In genomic region chr9:103922356-103922755, GRCm38 (mm10) we compare ENCODE assay signal across 16 mouse cellular contexts.
"Had no signal": no experiment of that assay in that cellular context is flagged by ENCODE, and none has a peak within 500 bp of the region (broad histone marks: within the 10 kb centered on the region; RNA-seq: fewer than 3 reads in every experiment).

No protein-coding gene starts in this region.

- H3K27me3 ChIP-seq: neural tube, embryonic 13.5 days; neural tube, embryonic 15.5 days; stomach, embryonic 15.5 days had no signal

- H3K27ac ChIP-seq: neural tube, embryonic 13.5 days; neural tube, embryonic 15.5 days; stomach, embryonic 15.5 days; stomach, postnatal 0 days had no signal

- H3K4me3 ChIP-seq: neural tube, embryonic 13.5 days; neural tube, embryonic 15.5 days; stomach, embryonic 15.5 days had no signal

- H3K4me2 ChIP-seq: neural tube, embryonic 13.5 days; neural tube, embryonic 15.5 days; stomach, embryonic 15.5 days had no signal

- H3K9me3 ChIP-seq: neural tube, embryonic 13.5 days; neural tube, embryonic 15.5 days; stomach, embryonic 15.5 days had no signal

- DNase-seq: retina, postnatal 1 day; right cerebral cortex, adult 18-20 months; right cerebral cortex, postnatal 14 days; right cerebral cortex, postnatal 25 days; right cerebral cortex, postnatal 4 days; spleen, adult 18-20 months; thymus, adult 18-20 months; thymus, adult 2 months; thymus, postnatal 14 days; thymus, postnatal 25 days; thymus, postnatal 36 days; thymus, postnatal 4 days had no signal

- H3K4me1 ChIP-seq: neural tube, embryonic 13.5 days; neural tube, embryonic 15.5 days; stomach, embryonic 15.5 days had no signal

- H3K36me3 ChIP-seq: neural tube, embryonic 13.5 days; neural tube, embryonic 15.5 days; stomach, embryonic 15.5 days had no signal

- H3K9ac ChIP-seq: neural tube, embryonic 13.5 days; neural tube, embryonic 15.5 days; stomach, embryonic 15.5 days had no signal
